Mouse (Mus musculus) urinary bladder, postnatal 0 days (tissue): ENCODE data around the gene Pdhx. TPM values are rescaled to one million over a fixed set of nuclear protein-coding genes. Genes with fewer than 3 reads are reported as not detected.

Experiments
- polyA plus RNA-seq: library from polyadenylated mRNA; unstranded; fragments of >200 nt; fragmentation: Nextera tagmentation; extraction: Ambion mirVana; gene quantifications from 2 replicates; pipeline ENCODE4 v1.2.1, GENCODE M21; 2015

Gene Pdhx
- 16.7 and 22.9 TPM in 2 replicates for polyA plus RNA-seq

DNA sequence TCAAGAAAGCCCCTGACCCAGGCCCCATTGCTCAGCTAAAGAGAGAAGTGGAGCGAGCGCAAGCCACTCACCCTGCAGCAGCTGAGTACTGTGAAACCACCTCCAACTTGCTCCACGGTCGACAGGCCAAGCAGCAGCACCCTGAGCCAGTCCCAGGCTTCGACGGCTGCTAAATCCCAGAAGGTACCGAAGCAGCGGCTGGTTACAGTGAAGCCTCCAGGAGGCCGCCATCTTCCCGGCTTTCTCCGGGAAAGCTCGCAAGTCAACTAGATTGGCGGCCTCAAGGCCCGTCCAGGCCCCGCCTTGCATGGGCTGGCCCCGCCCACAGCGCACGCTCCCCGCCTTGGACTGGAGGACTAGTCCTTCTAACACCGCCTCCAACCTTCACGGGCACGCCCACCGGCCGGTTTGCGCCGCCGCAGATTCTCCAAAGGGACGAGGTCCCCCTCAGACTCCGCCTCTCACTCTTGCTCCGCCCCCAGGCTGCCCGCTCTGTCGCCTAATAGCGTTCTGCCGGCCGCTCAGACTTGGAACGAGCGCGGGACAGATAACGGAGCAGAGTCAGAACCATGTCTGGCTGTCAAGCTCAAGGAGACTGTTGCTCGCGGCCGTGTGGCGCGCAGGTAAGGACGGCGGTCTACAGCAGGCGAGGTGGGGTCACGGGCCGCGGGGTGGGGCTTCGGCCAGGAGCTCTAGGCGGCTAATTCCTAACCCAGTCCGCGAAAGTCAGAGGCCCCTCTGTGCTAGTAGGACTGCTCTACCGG, at the start of gene Pdhx, which contains the start of gene Apip:
Gene Pdhx (minus strand): TSS at position 295 of the 764 bp plus-strand sequence.
Gene Apip (plus strand): TSS at position 457 of the 764 bp plus-strand sequence.

Other genes with a start within 250 kb of the Pdhx start
- gene Cd44, start 171.8 kb downstream of the Pdhx start, polyA plus RNA-seq: 15.8 and 32.4 TPM in 2 replicates
- 33.9 and 35.7 TPM in 2 replicates for gene Apip, start 162 bp upstream of the Pdhx start, polyA plus RNA-seq
- 17.0 and 18.0 TPM in 2 replicates for gene Ehf, start 229.8 kb upstream of the Pdhx start, polyA plus RNA-seq